Mouse (Mus musculus): ENCODE measurements at regions not wholly inside any gene's neighbourhood (a gene's known extent, or its start where the extent isn't known, plus 50 kb on each side); places are given as distances from the start of the nearest gene placed in this dataset.

GRCm38 (mm10) chr6:135433753-135434152 is 71.4 kb downstream of the Emp1 start:
- no peak for DNase-seq (ENCODE audit: low read depth)

GRCm38 (mm10) chr6:135436315-135436714 is 74.0 kb downstream of the Emp1 start:
- no peak for DNase-seq (ENCODE audit: low read depth)

GRCm38 (mm10) chr6:135438271-135438670 is 75.9 kb downstream of the Emp1 start:
- no peak for DNase-seq (ENCODE audit: low read depth)

- no peak for DNase-seq (ENCODE audit: low read depth)
Measured at GRCm38 (mm10) chr6:135441126-135441871, 79.0 kb downstream of the Emp1 start.

- DNase-seq (ENCODE audit: low read depth), result peak; percentile 18
Measured at GRCm38 (mm10) chr6:135444661-135445060, 82.3 kb downstream of the Emp1 start.

- no peak for DNase-seq (ENCODE audit: low read depth)
Measured at GRCm38 (mm10) chr6:135445070-135445469, 82.7 kb downstream of the Emp1 start.

- DNase-seq (ENCODE audit: low read depth), result no peak
Measured at GRCm38 (mm10) chr6:135447801-135448200, 85.5 kb downstream of the Emp1 start.

- no peak for DNase-seq (ENCODE audit: low read depth)
Measured at GRCm38 (mm10) chr6:135449228-135449627, 86.9 kb downstream of the Emp1 start.

- DNase-seq (ENCODE audit: low read depth), result peak; percentile 17
Measured at GRCm38 (mm10) chr6:135450573-135450972, 88.2 kb downstream of the Emp1 start.

GRCm38 (mm10) chr6:135451165-135451797 is 88.9 kb downstream of the Emp1 start:
- no peak for DNase-seq (ENCODE audit: low read depth)

GRCm38 (mm10) chr6:135453041-135453440 is 90.7 kb downstream of the Emp1 start:
- no peak for DNase-seq (ENCODE audit: low read depth)

GRCm38 (mm10) chr6:135472495-135472894 is 110.2 kb downstream of the Emp1 start:
- DNase-seq (ENCODE audit: low read depth), result no peak

GRCm38 (mm10) chr6:135473146-135473545 is 110.8 kb downstream of the Emp1 start:
- DNase-seq (ENCODE audit: low read depth), result no peak

GRCm38 (mm10) chr6:135488795-135489194 is 126.5 kb downstream of the Emp1 start:
- no peak for DNase-seq (ENCODE audit: low read depth)

- no peak for DNase-seq (ENCODE audit: low read depth)
Measured at GRCm38 (mm10) chr6:135493983-135494382, 131.6 kb downstream of the Emp1 start.

- no peak for DNase-seq (ENCODE audit: low read depth)
Measured at GRCm38 (mm10) chr6:135495841-135496240, 133.5 kb downstream of the Emp1 start.

GRCm38 (mm10) chr6:135498592-135498991 is 136.2 kb downstream of the Emp1 start:
- DNase-seq (ENCODE audit: low read depth), result peak; percentile 6

- DNase-seq (ENCODE audit: low read depth), result no peak
Measured at GRCm38 (mm10) chr6:135500381-135500780, 138.0 kb downstream of the Emp1 start.

GRCm38 (mm10) chr6:135501791-135502190 is 139.4 kb downstream of the Emp1 start:
- DNase-seq (ENCODE audit: low read depth), result no peak

- no peak for DNase-seq (ENCODE audit: low read depth)
Measured at GRCm38 (mm10) chr6:135502405-135502804, 140.1 kb downstream of the Emp1 start.

GRCm38 (mm10) chr6:135518710-135519437 is 156.5 kb downstream of the Emp1 start:
- DNase-seq (ENCODE audit: low read depth), result no peak

GRCm38 (mm10) chr6:135519438-135519803 is 157.1 kb downstream of the Emp1 start:
- DNase-seq (ENCODE audit: low read depth), result no peak

GRCm38 (mm10) chr6:135520868-135521267 is 158.5 kb downstream of the Emp1 start:
- DNase-seq (ENCODE audit: low read depth), result no peak
